Mouse (Mus musculus): ENCODE data around the gene Bbox1. TPM values are rescaled to one million over a fixed set of nuclear protein-coding genes. Genes with fewer than 3 reads are reported as not detected.

Bbox1 gene
- total RNA-seq (2022) = 1 to 10 TPM in 2 of 4 experiments, under 1 TPM in 2; 0.55 to 1.4 (median 0.91) TPM

DNA sequence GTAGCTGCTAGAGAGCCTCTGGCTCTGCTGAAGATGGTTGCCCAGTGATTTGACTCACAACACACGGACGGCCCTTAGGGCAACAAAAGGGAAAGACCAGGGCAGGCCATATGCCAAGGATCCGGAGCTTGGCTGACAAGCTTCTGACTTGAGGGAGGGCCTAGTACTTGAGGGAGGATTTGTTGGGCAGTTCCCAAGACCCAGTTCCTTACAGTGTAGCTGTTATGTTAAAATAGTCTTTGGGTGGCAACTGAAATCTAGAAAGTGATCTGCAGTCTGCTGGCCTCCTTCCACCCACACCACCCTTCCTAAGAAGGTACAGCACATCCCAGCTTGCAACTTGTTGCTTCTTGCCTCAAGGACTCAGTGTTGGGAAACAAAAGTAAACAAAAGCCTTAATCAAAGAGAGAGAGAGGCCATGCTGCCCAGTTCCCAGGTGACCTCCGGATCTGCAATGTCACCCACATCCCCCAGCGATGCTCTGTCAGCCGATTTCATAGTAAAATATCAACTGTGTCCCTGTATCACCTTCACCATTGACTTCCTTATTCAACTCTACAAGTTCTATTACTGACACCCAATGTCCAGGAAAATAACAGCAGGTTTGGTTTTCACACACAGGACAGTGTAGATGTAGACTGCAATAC, at the start of gene Bbox1:
Bbox1 (minus strand) TSS at position 52 of the 647 bp plus-strand sequence.
- no peak for DNase-seq (ENCODE audit: low spot score in 2 of 2)

- DNase-seq (ENCODE audit: low spot score in 2 of 2) = no peak
These were observed 49.5 kb upstream of the Bbox1 start for GRCm38 (mm10) chr2:110363855-110364254.

- DNase-seq (ENCODE audit: low spot score in 2 of 2) = peak; percentile 16 to 36
These were observed 48.3 kb upstream of the Bbox1 start, which contains the start of gene Fibin for GRCm38 (mm10) chr2:110362432-110363283. Fibin (minus strand) TSS chr2:110363183.

DNA sequence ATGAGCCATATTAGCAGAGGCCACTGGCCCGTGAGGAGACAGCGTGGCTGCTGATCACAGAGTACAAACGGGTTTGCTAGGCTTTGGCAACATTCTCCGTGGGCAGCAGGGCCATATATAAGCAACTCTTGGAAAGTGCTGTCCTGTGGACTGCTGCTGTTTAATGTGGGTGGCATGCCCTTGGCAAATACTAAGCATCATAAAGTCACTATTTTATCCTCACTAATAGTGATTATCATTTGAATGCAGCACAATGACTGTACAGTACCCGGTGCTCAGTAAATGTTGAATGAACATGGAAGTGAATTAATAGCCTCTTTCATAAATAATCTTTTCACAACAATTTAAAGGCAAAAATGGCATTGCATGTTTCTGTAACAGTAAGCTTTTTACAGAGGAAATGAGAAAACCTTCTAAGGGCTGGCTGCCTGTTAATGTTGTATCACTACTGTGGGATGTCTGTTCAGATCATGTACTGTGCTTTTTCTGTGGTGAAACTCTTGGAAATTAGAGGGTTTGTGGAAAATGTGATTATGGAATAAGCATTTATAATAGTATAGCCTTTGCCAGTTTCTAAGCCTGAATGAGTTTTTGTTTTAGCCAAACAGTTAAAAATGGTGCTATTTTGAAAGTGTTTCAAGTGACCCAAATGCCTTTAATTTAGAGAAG, 39.1 kb upstream of the Bbox1 start:
- no peak for DNase-seq (ENCODE audit: low spot score in 2 of 2)

DNA sequence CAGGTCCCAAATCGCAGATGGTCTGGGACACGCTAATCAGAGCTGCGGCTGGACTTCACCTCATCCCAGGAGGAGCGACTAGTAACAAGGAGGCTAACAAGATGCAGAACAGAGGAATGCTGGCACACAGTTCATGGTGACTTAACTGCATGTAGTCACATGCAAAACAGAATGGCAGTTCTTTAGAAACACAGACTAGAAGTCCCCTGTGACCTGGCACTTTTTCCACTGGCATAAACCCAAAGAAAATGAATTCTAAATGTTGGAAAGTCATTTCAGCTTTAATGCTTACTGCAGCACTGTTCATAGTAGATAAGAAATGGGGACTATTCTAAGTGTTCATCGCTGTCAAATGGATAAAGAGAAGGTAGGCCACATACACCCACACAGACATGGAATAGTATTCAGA, 37.5 kb upstream of the Bbox1 start:
- DNase-seq (ENCODE audit: low spot score in 2 of 2) = no peak

GRCm38 (mm10) chr2:110351406-110351805, 37.0 kb upstream of the Bbox1 start:
- no peak for DNase-seq (ENCODE audit: low spot score in 2 of 2)

DNA sequence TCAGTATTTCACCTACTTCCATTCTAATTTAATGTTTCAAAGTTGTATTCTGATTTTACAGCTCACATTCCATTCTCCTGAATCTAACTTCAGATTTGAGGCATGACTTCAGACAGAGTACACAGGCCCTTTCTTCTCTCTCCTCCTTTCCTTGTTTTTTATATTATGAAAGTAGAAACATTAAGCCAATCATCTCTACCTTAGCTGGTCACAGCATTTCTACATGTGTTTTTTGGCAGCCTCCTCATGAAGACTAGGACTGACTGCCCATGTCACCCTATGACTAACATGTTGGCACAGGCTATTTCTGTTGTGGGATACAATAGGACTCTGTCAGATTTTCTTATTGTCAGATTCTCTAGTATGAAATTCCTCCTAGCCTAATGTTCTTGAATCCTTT, 14.6 kb upstream of the Bbox1 start:
- DNase-seq (ENCODE audit: low spot score in 2 of 2) = no peak

- no peak for DNase-seq (ENCODE audit: low spot score in 2 of 2)
These were observed 5.6 kb upstream of the Bbox1 start for GRCm38 (mm10) chr2:110319949-110320348.

GRCm38 (mm10) chr2:110319266-110319665, 4.9 kb upstream of the Bbox1 start:
- DNase-seq (ENCODE audit: low spot score in 2 of 2) = no peak

GRCm38 (mm10) chr2:110318719-110319118, 4.4 kb upstream of the Bbox1 start:
- DNase-seq (ENCODE audit: low spot score in 2 of 2) = no peak

GRCm38 (mm10) chr2:110316116-110316883, 1.9 kb upstream of the Bbox1 start:
- no peak for DNase-seq (ENCODE audit: low spot score in 2 of 2)

DNA sequence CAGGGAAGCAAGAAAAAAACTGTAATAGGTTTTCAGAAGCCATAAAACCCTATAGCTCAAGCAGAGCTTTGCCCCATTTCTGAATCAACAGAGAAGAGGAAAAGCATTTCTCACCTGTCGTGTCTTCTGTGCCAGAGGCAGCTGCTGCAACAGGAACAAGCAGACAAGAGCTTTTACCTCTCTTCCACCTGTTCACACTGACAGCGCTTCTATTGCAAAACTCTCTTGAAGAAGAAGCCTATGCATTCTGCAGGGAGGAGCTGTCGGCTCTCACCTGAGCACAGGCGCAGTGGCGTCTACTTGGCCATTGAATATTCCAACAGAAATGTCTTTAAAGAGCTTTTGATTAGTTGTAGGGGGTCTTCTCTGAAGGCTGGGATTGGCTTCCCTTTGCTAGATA, 286 bp downstream of the Bbox1 start:
- no peak for DNase-seq (ENCODE audit: low spot score in 2 of 2)

GRCm38 (mm10) chr2:110313305-110313824, 995 bp downstream of the Bbox1 start:
- DNase-seq (ENCODE audit: low spot score in 2 of 2) = no peak

DNA sequence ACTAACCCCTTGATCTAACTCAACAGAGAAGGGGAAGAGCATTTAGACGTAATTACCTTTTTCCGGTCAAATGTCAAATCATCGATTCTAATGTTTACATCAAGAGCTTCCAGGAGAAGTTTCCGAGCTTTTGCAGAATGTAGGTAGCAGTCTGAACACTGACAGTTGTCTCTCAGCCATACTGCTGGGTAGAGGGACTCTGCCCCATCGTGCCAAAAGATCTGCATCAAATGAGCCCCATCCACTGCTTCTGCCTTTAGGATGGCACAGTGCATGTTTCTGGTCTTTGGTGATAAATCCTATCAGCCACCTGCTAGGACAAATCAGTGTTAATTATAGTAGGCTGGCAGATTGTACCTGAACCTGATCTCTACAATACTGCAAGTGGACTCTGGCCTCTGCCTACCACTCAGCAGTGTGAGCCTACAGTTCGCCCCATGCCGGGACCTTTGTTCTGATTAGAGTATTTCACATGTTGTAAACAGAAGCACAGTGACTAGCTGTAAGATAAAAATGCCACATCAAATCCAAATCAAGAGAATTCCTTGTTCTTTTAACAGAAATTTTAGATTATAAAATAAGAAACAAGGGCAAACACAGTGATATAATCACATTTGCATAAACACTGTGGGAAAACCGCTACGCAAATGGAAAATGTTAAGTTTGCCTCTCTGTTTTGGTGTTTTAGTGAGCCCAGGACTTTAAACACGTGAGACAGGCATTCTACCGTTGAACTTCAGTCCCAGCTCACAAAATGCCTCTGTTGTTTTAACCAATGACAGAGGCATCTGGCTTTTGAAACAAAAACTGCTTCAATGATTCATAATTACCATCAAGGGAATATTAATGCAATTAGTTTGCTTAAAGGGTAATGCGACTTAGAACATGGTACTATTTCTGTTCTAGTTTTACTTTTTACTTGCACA, 8.7 kb downstream of the Bbox1 start:
- no peak for DNase-seq (ENCODE audit: low spot score in 2 of 2)

GRCm38 (mm10) chr2:110302261-110302660, 12.1 kb downstream of the Bbox1 start:
- no peak for DNase-seq (ENCODE audit: low spot score in 2 of 2)

- DNase-seq (ENCODE audit: low spot score in 2 of 2) = no peak
These were observed 13.0 kb downstream of the Bbox1 start for GRCm38 (mm10) chr2:110301314-110301713.

GRCm38 (mm10) chr2:110294927-110295326, 19.4 kb downstream of the Bbox1 start:
- no peak for DNase-seq (ENCODE audit: low spot score in 2 of 2)

- no peak for DNase-seq (ENCODE audit: low spot score in 2 of 2)
These were observed 26.4 kb downstream of the Bbox1 start for GRCm38 (mm10) chr2:110287959-110288358.

DNA sequence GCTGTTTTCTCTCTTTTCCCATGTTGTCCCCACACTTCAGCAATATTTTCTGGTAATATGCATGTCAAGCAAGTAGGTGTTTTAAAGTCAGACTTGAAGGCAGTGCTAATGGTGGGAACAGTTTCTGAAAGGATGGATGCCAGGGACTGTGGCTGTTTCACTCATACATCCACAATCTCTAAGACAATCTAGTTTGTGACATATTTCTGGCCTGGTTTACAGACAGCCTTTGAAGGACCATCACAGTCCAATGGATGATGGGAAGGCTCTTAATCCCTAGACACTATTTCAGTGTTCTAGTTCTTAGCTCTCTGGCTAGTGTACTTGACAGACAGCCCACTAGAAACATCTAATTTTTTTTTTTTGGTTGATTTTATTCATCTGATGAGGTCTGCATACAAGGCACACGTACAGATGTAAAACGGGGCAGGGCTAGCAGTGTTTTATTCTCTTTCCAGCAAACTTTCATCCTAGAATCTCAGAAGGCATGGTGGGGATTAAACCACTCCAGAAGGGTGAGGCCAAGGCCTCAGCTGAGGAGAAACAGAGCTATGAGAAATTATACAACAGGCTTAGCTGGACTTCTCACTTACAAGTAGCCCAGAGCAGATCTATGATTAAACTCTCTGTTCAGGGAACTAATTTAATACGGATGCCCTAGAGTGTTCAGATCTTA, 28.4 kb downstream of the Bbox1 start:
- DNase-seq (ENCODE audit: low spot score in 2 of 2) = no peak
